8 mouse cellular contexts compared by ENCODE assay signal in genomic region chr9:108992085-108992469, GRCm38 (mm10). TPM values are rescaled to one million over a fixed set of nuclear protein-coding genes. Genes with fewer than 3 reads are reported as not detected.
DNase-seq lines count a peak whose midpoint lies in the region; ATAC-seq and TF ChIP-seq lines count a peak whose summit lies in the region.

No protein-coding gene starts in this region.

- peak overlapping the region; percentile 71 for H3K4me3 ChIP-seq in lung, adult 2 months (replicated peaks; ENCODE audit: extremely low read depth, low read depth, low read length)
- peak overlapping the region; percentile 66 for H3K4me3 ChIP-seq in erythroblast, embryonic 14.5 days (replicated peaks)
- peak overlapping the region; percentile 64 for H3K4me3 ChIP-seq in limb, embryonic 14.5 days (replicated peaks; ENCODE audit: low read length)
- peak overlapping the region; percentile 60 for H3K4me3 ChIP-seq in olfactory bulb, adult 2 months (ENCODE audit: insufficient read depth, low read depth, low read length)

- H3K27me3 ChIP-seq in erythroblast, embryonic 14.5 days (ENCODE audit: control insufficient read depth) = no peaks in the 10 kb centered on the region
- H3K27me3 ChIP-seq in limb, embryonic 14.5 days (ENCODE audit: control insufficient read depth, insufficient read depth, low read length) = no peaks in the 10 kb centered on the region

- H3K9ac ChIP-seq in limb, embryonic 14.5 days (ENCODE audit: low read depth, low read length, severe bottlenecking) = peak overlapping the region; percentile 64

- H3K9me3 ChIP-seq in erythroblast, embryonic 14.5 days (ENCODE audit: control insufficient read depth, low read length) = no peaks in the 10 kb centered on the region
- no peaks in the 10 kb centered on the region for H3K9me3 ChIP-seq in limb, embryonic 14.5 days (ENCODE audit: control insufficient read depth, low read length)

- H3K36me3 ChIP-seq in erythroblast, embryonic 14.5 days (ENCODE audit: control insufficient read depth) = no peaks in the 10 kb centered on the region
- no peaks in the 10 kb centered on the region for H3K36me3 ChIP-seq in limb, embryonic 14.5 days (ENCODE audit: control insufficient read depth, insufficient read depth, low read length)

- peak overlapping the region; percentile 90 for H3K4me2 ChIP-seq in limb, embryonic 14.5 days (replicated peaks; ENCODE audit: low read depth, low read length, severe bottlenecking)

- no peaks in the 10 kb centered on the region; the same call in 1 of the 2 replicates for H3K4me1 ChIP-seq in lung, adult 2 months (ENCODE audit: control insufficient read depth, insufficient read depth, low read length)
- peaks cover 70% of the 10 kb centered on the region for H3K4me1 ChIP-seq in erythroblast, embryonic 14.5 days (ENCODE audit: control insufficient read depth)
- peaks cover 27% of the 10 kb centered on the region for H3K4me1 ChIP-seq in limb, embryonic 14.5 days (ENCODE audit: control insufficient read depth, insufficient read depth, low read length)
- peaks cover 21% of the 10 kb centered on the region for H3K4me1 ChIP-seq in olfactory bulb, adult 2 months (ENCODE audit: control insufficient read depth, insufficient read depth, low read length)

- H3K27ac ChIP-seq in limb, embryonic 14.5 days (replicated peaks; ENCODE audit: low read depth, low read length) = no peak overlapping the region
- H3K27ac ChIP-seq in olfactory bulb, adult 2 months (ENCODE audit: insufficient read depth, low read depth, low read length) = no peak overlapping the region

- DNase-seq in lung, adult 2 months = no peak
- DNase-seq in lung, postnatal 4 days = no peak
- DNase-seq in limb, embryonic 14.5 days (ENCODE audit: low spot score) = no peak
- DNase-seq in adrenal gland, postnatal 14 days = no peak
- DNase-seq in cerebellum, adult 9-11 months = no peak

- ATAC-seq in limb, embryonic 14.5 days (ENCODE audit: low FRiP score, low read depth) = no peak; the same call in none of the 2 replicates
- ATAC-seq in monocyte, adult 5-6 weeks (replicated peaks; ENCODE audit: insufficient number of reproducible peaks, low FRiP score, low TSS enrichment, poor library complexity, severe bottlenecking) = no peak; the same call in 1 of the 2 replicates

- 9% methylated on average over 18 of the region's 18 CpGs for WGBS in lung, adult 2 months
- WGBS in limb, embryonic 14.5 days = 9% methylated on average over 18 of the region's 18 CpGs
- 4% methylated on average over 18 of the region's 18 CpGs for WGBS in olfactory bulb, adult 2 months

- no peak for TF ChIP-seq POLR2A in lung, adult 2 months (IDR thresholded peaks at IDR 0.05; ENCODE audit: borderline replicate concordance, extremely low read depth, low read depth, low read length)
- no peak for TF ChIP-seq POLR2A in limb, embryonic 14.5 days (IDR thresholded peaks at IDR 0.05; ENCODE audit: borderline replicate concordance, extremely low read depth, insufficient read depth, insufficient read length)
- no peak for TF ChIP-seq POLR2A in olfactory bulb, adult 2 months (IDR thresholded peaks at IDR 0.05; ENCODE audit: insufficient read depth, low read depth, low read length)

- TF ChIP-seq CTCF in lung, adult 2 months (IDR thresholded peaks at IDR 0.05; ENCODE audit: insufficient read depth, low read length) = no peak
- no peak for TF ChIP-seq CTCF in olfactory bulb, adult 2 months (IDR thresholded peaks at IDR 0.05; ENCODE audit: insufficient read depth, low read depth, low read length)

RNA-seq across cellular contexts. Expression of gene Pfkfb4, which starts 0.5 kb away (rescaled TPM):
- 49.4 and 59.8 TPM in 2 replicates for polyA plus RNA-seq in lung, adult 2 months (2012; rRNA removed)
- 0.04 and 0.05 TPM in 2 replicates for polyA plus RNA-seq in erythroblast, embryonic 14.5 days (2012)
- polyA plus RNA-seq in limb, embryonic 14.5 days (2012; rRNA removed) = 14.5 and 19.6 TPM in 2 replicates
- 9.1 and 9.4 TPM in 2 replicates for polyA plus RNA-seq in limb, embryonic 14.5 days (2014; fragmentation: Nextera tagmentation; extraction: Ambion mirVana)
- polyA plus RNA-seq in olfactory bulb, adult 2 months (2012; ENCODE audit: insufficient read depth, insufficient read length, low replicate concordance, missing spikeins) = not detected in 2 replicates
- total RNA-seq in monocyte, adult 5-6 weeks (2017) = 48.6 to 70.1 TPM (median 67.8 TPM) in 3 replicates
- total RNA-seq in adrenal gland, postnatal 14 days (2021) = 5.0 and 5.7 TPM in 2 replicates

RNA-seq across cellular contexts. Expression of gene Ucn2, which starts 6.3 kb away (rescaled TPM):
- 1.0 and 2.3 TPM in 2 replicates for polyA plus RNA-seq in lung, adult 2 months (2012; rRNA removed)
- polyA plus RNA-seq in erythroblast, embryonic 14.5 days (2012) = not detected in 2 replicates
- 6.2 and 6.5 TPM in 2 replicates for polyA plus RNA-seq in limb, embryonic 14.5 days (2012; rRNA removed)
- polyA plus RNA-seq in limb, embryonic 14.5 days (2014; fragmentation: Nextera tagmentation; extraction: Ambion mirVana) = 1.0 and 1.5 TPM in 2 replicates
- polyA plus RNA-seq in olfactory bulb, adult 2 months (2012; ENCODE audit: insufficient read depth, insufficient read length, low replicate concordance, missing spikeins) = not detected in 2 replicates
- not detected in 3 replicates for total RNA-seq in monocyte, adult 5-6 weeks (2017)
- 0.53 and 0.89 TPM in 2 replicates for total RNA-seq in adrenal gland, postnatal 14 days (2021)

RNA-seq across cellular contexts. Expression of gene Col7a1, which starts 38.7 kb away (rescaled TPM):
- 7.1 and 12.2 TPM in 2 replicates for polyA plus RNA-seq in lung, adult 2 months (2012; rRNA removed)
- polyA plus RNA-seq in erythroblast, embryonic 14.5 days (2012) = 0.02 and 0.05 TPM in 2 replicates
- 44.6 and 49.9 TPM in 2 replicates for polyA plus RNA-seq in limb, embryonic 14.5 days (2012; rRNA removed)
- 17.5 and 25.9 TPM in 2 replicates for polyA plus RNA-seq in limb, embryonic 14.5 days (2014; fragmentation: Nextera tagmentation; extraction: Ambion mirVana)
- not detected in 2 replicates for polyA plus RNA-seq in olfactory bulb, adult 2 months (2012; ENCODE audit: insufficient read depth, insufficient read length, low replicate concordance, missing spikeins)
- total RNA-seq in monocyte, adult 5-6 weeks (2017) = 0.19 to 1.2 TPM (median 0.43 TPM) in 3 replicates
- total RNA-seq in adrenal gland, postnatal 14 days (2021) = 6.0 and 8.5 TPM in 2 replicates

RNA-seq across cellular contexts. Expression of gene Shisa5, which starts 46.3 kb away (rescaled TPM):
- polyA plus RNA-seq in lung, adult 2 months (2012; rRNA removed) = 918 and 1,083 TPM in 2 replicates
- 2.0 and 2.6 TPM in 2 replicates for polyA plus RNA-seq in erythroblast, embryonic 14.5 days (2012)
- 150 and 245 TPM in 2 replicates for polyA plus RNA-seq in limb, embryonic 14.5 days (2012; rRNA removed)
- polyA plus RNA-seq in limb, embryonic 14.5 days (2014; fragmentation: Nextera tagmentation; extraction: Ambion mirVana) = 82.4 and 86.7 TPM in 2 replicates
- polyA plus RNA-seq in olfactory bulb, adult 2 months (2012; ENCODE audit: insufficient read depth, insufficient read length, low replicate concordance, missing spikeins) = not detected in 2 replicates
- total RNA-seq in monocyte, adult 5-6 weeks (2017) = 523 to 1,277 TPM (median 526 TPM) in 3 replicates
- total RNA-seq in adrenal gland, postnatal 14 days (2021) = 95.6 and 167 TPM in 2 replicates

RNA-seq across cellular contexts. Expression of gene Uqcrc1, which starts 55.6 kb away (rescaled TPM):
- polyA plus RNA-seq in lung, adult 2 months (2012; rRNA removed) = 290 and 399 TPM in 2 replicates
- polyA plus RNA-seq in erythroblast, embryonic 14.5 days (2012) = 51.8 and 56.5 TPM in 2 replicates
- 347 and 412 TPM in 2 replicates for polyA plus RNA-seq in limb, embryonic 14.5 days (2012; rRNA removed)
- polyA plus RNA-seq in limb, embryonic 14.5 days (2014; fragmentation: Nextera tagmentation; extraction: Ambion mirVana) = 455 and 465 TPM in 2 replicates
- 636 and 722 TPM in 2 replicates for polyA plus RNA-seq in olfactory bulb, adult 2 months (2012; ENCODE audit: insufficient read depth, insufficient read length, low replicate concordance, missing spikeins)
- 130 to 173 TPM (median 135 TPM) in 3 replicates for total RNA-seq in monocyte, adult 5-6 weeks (2017)
- 1,224 and 1,334 TPM in 2 replicates for total RNA-seq in adrenal gland, postnatal 14 days (2021)
